Mouse (Mus musculus) gastrocnemius, postnatal 14 days (tissue): ENCODE data around the gene Pklr. TPM values are rescaled to one million over a fixed set of nuclear protein-coding genes. Genes with fewer than 3 reads are reported as not detected.

Experiments
- DNase-seq: peaks from one replicate; pipeline ENCODE4 v3.0.0; 2021; ENCODE audit warnings: mixed read lengths
- intact Hi-C: fragments of 180-260 bp; cut with DNase I; formaldehyde crosslinking; loops from one replicate; pipeline ENCODE4 v1.15.1; 2025; ENCODE audit warnings: low total_unique reads
- total RNA-seq, 2 experiments: library from RNA; stranded (reverse); gene quantifications; 2 replicates each; pipeline ENCODE4 v1.2.3; 2021

The Pklr gene
- total RNA-seq, 2 experiments from 2014 or later: not detected

- DNase-seq: no peak
- intact Hi-C loops: no loop called here
These were observed 48.0 kb downstream of the Pklr start for GRCm38 (mm10) chr3:89183959-89184315.

GRCm38 (mm10) chr3:89187197-89187596, 51.3 kb downstream of the Pklr start:
- no peak for DNase-seq
- intact Hi-C loops: no loop called here

GRCm38 (mm10) chr3:89187690-89188477, 51.9 kb downstream of the Pklr start:
- intact Hi-C loops: no loop called here
- DNase-seq: no peak

GRCm38 (mm10) chr3:89188478-89188875, 52.5 kb downstream of the Pklr start:
- intact Hi-C loops: no loop called here
- DNase-seq: no peak

- intact Hi-C loops: no loop called here
- no peak for DNase-seq
These were observed 54.5 kb downstream of the Pklr start for GRCm38 (mm10) chr3:89190436-89190835.

GRCm38 (mm10) chr3:89193351-89193750, 57.4 kb downstream of the Pklr start:
- DNase-seq: no peak
- intact Hi-C loops: no loop called here

GRCm38 (mm10) chr3:89193853-89194252, 57.9 kb downstream of the Pklr start:
- intact Hi-C loops: no loop called here

More at GRCm38 (mm10) chr3:89193853-89194252, 57.9 kb downstream of the Pklr start:
- no peak for DNase-seq

Other genes starting within 250 kb of the Pklr start
- 10 to 100 TPM; 10.5 to 12.6 TPM for gene Msto1, start 222.1 kb upstream of the Pklr start, total RNA-seq
- gene Ash1l, start 185.5 kb upstream of the Pklr start, total RNA-seq: 10 to 100 TPM; 24.4 to 24.7 TPM
- gene Dap3, start 185.0 kb upstream of the Pklr start, total RNA-seq: 10 to 100 TPM; 58.7 to 62.5 TPM
- gene Rusc1, start 42.8 kb upstream of the Pklr start, total RNA-seq: 10 to 100 TPM; 10.3 TPM
- gene Gm43738, start 35.0 kb upstream of the Pklr start, total RNA-seq: not detected
- gene Fdps, start 34.2 kb upstream of the Pklr start, total RNA-seq: 10 to 100 TPM; 24.7 to 30.7 TPM
- under 1 TPM; 0.41 to 0.42 TPM for gene Hcn3, start 24.1 kb downstream of the Pklr start, total RNA-seq
- 10 to 100 TPM; 18.2 to 18.6 TPM for gene Clk2, start 28.7 kb downstream of the Pklr start, total RNA-seq
- gene Scamp3, start 41.3 kb downstream of the Pklr start, total RNA-seq: 10 to 100 TPM; 32.1 to 35.6 TPM
- gene Fam189b, start 47.0 kb downstream of the Pklr start, total RNA-seq: 10 to 100 TPM; 10.7 to 12.6 TPM
- gene Gba, start 66.8 kb downstream of the Pklr start, total RNA-seq: 10 to 100 TPM; 19.5 to 20.7 TPM
- 10 to 100 TPM; 27.8 to 37.9 TPM for gene Thbs3, start 79.0 kb downstream of the Pklr start, total RNA-seq
- 10 to 100 TPM; 42.4 to 52.2 TPM for gene Mtx1, start 90.9 kb downstream of the Pklr start, total RNA-seq
- gene Muc1, start 92.9 kb downstream of the Pklr start, total RNA-seq: under 1 TPM; 0.21 to 0.22 TPM
- 10 to 100 TPM; 74.0 to 85.6 TPM for gene Krtcap2, start 109.8 kb downstream of the Pklr start, total RNA-seq
- under 1 TPM; 0.16 to 0.39 TPM for gene Trim46, start 110.2 kb downstream of the Pklr start, total RNA-seq
- 10 to 100 TPM; 32.5 to 37.3 TPM for gene Dpm3, start 123.2 kb downstream of the Pklr start, total RNA-seq
- gene Slc50a1, start 134.4 kb downstream of the Pklr start, total RNA-seq: 10 to 100 TPM; 14.2 to 14.6 TPM
- gene Efna1, start 145.0 kb downstream of the Pklr start, total RNA-seq: 10 to 100 TPM; 20.7 to 22.1 TPM
- not detected for gene Efna3, start 186.8 kb downstream of the Pklr start, total RNA-seq
- under 1 TPM; 0.42 to 0.80 TPM for gene Efna4, start 201.9 kb downstream of the Pklr start, total RNA-seq
- gene Adam15, start 213.9 kb downstream of the Pklr start, total RNA-seq: 10 to 100 TPM; 35.0 to 40.1 TPM
- gene Dcst2, start 225.8 kb downstream of the Pklr start, total RNA-seq: not detected
- gene Dcst1, start 229.1 kb downstream of the Pklr start, total RNA-seq: not detected